8 mouse cellular contexts compared by ENCODE assay signal in the genomic region with DNA sequence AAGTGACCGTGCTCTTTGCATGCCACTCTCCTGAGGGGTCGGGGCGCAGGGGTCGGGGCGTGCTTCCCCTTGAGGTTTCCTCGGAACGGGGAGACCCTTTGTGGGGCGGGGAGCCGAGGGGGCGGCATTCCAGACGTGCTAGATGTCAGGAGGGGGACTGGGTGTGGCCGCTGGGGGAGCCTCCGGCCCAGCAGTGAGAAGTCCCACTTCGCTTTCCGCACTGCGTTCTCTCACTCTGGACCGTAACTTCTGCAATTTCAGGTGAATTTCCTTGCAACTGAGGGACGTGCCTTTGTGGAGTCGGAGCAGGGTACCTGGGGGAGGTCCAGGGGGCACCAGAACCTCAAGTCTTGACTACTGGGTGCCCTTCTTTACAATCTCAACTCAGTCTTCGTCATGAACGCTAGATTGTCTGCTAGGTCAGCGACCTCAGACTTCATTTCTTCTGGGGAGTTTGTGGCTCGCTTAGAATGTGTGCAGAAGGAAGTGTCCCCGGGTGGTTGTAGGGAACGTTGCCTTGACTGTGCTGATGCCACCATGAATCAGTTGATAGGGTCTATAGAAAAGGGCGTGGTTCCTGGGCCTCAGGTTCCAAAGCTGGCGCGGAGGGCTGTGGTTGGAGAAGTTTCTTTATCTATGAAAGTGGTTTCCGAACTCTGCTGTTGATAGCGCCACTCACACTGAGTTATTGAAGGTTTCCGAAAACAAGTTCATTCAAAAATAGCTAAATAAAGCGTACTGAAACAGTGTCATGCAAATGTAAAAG. TPM values are rescaled to one million over a fixed set of nuclear protein-coding genes. Genes with fewer than 3 reads are reported as not detected.
DNase-seq lines count a peak whose midpoint lies in the region; ATAC-seq and TF ChIP-seq lines count a peak whose summit lies in the region.

No protein-coding gene starts in this region.

- no peak for TF ChIP-seq CTCF in cortical plate, adult 2 months (IDR thresholded peaks at IDR 0.05; ENCODE audit: extremely low read depth, insufficient read depth, low read length)

- no peaks in the 10 kb centered on the region for H3K4me1 ChIP-seq in cortical plate, adult 2 months (ENCODE audit: control insufficient read depth, insufficient read depth, low read length)
- peaks cover 65% of the 10 kb centered on the region for H3K4me1 ChIP-seq in liver, embryonic 13.5 days (replicated peaks)

- peak; percentile 25 for DNase-seq in retina, postnatal 1 day
- DNase-seq in retina, embryonic 14.5 days (ENCODE audit: low spot score) = no peak
- DNase-seq in heart, postnatal 14 days = peak; percentile 46 to 54
- no peak for DNase-seq in liver, embryonic 13.5 days
- DNase-seq in neural tube, embryonic 10.5 days (ENCODE audit: extremely low spot score, low spot score) = peak; percentile 49
- no peak for DNase-seq in cerebellum, postnatal 14 days

- H3K9ac ChIP-seq in liver, embryonic 13.5 days = peak overlapping the region; percentile 69

- no peak overlapping the region for H3K27ac ChIP-seq in cortical plate, adult 2 months (ENCODE audit: insufficient read depth, low read length)
- H3K27ac ChIP-seq in liver, embryonic 13.5 days = peak overlapping the region; percentile 53; the same call in 1 of the 2 replicates

- peaks cover 40% of the 10 kb centered on the region for H3K27me3 ChIP-seq in liver, embryonic 13.5 days

- no peak for TF ChIP-seq POLR2A in cortical plate, adult 2 months (IDR thresholded peaks at IDR 0.05; ENCODE audit: extremely low read depth, insufficient read depth, low read length)

- peak; percentile 32; the same call in 1 of the 2 replicates for ATAC-seq in liver, embryonic 13.5 days (ENCODE audit: low read depth)
- no peak for ATAC-seq in frontal cortex, adult (ENCODE audit: low TSS enrichment)

- intact Hi-C loops in heart, postnatal 14 days (cut with DNase I) = loop anchor here (2.0 kb wide), 1 partner anchor 33 kb away; no protein-coding TSS in a partner anchor

- H3K36me3 ChIP-seq in liver, embryonic 13.5 days = no peaks in the 10 kb centered on the region

- peak overlapping the region; percentile 63 for H3K4me2 ChIP-seq in liver, embryonic 13.5 days

- peak overlapping the region; percentile 26 for H3K4me3 ChIP-seq in cortical plate, adult 2 months (ENCODE audit: insufficient read depth, low read length)
- H3K4me3 ChIP-seq in liver, embryonic 13.5 days (replicated peaks) = peak overlapping the region; percentile 62

- H3K9me3 ChIP-seq in liver, embryonic 13.5 days (replicated peaks) = no peaks in the 10 kb centered on the region

- WGBS in liver, embryonic 13.5 days (ENCODE audit: insufficient replicate concordance) = 1% methylated on average over 32 of the region's 32 CpGs

RNA-seq across cellular contexts. Expression of gene Anxa2, which starts 0.7 kb away (rescaled TPM):
- 18.0 and 23.7 TPM in 2 replicates for polyA plus RNA-seq in cortical plate, adult 2 months (2012; rRNA removed)
- total RNA-seq in heart, postnatal 14 days (2021) = 100 to 1,000 TPM; 119 to 146 TPM
- 94.0 and 100 TPM in 2 replicates for polyA plus RNA-seq in liver, embryonic 13.5 days (2015; fragmentation: Nextera tagmentation; extraction: Ambion mirVana)

RNA-seq across cellular contexts. Expression of gene Ice2, which starts 56.4 kb away (rescaled TPM):
- polyA plus RNA-seq in cortical plate, adult 2 months (2012; rRNA removed) = 7.6 TPM in 2 replicates
- total RNA-seq in heart, postnatal 14 days (2021) = 1 to 10 TPM; 8.6 to 8.8 TPM
- polyA plus RNA-seq in liver, embryonic 13.5 days (2015; fragmentation: Nextera tagmentation; extraction: Ambion mirVana) = 6.7 and 8.7 TPM in 2 replicates

Comparison
In these comparisons a context has a peak if more than half of its experiments do, and no peak if none do; other contexts are left out.
1. DNase-seq: peak in retina, postnatal 1 day (single experiment), heart, postnatal 14 days (2 of 2) and neural tube, embryonic 10.5 days (single experiment); none in retina, embryonic 14.5 days (single experiment), liver, embryonic 13.5 days (single experiment) and cerebellum, postnatal 14 days (0 of 2).